Mouse (Mus musculus) neural tube, embryonic 15.5 days (tissue): ENCODE results near the gene Gm45717. TPM values are rescaled to one million over a fixed set of nuclear protein-coding genes. Genes with fewer than 3 reads are reported as not detected.

Experiments
- ATAC-seq: fragments of 200-750 bp; cut with Nextera tagmentation; 2 replicates; pipeline ENCODE4 v1.8.0; 2017; ENCODE audit warnings: mild to moderate bottlenecking, moderate TSS enrichment, moderate library complexity; ENCODE audit not compliant: low FRiP score
- H3K27ac ChIP-seq: fragments of 300-500 bp; sonication (generic); replicated peaks from 2 replicates; pipeline ENCODE4 v1.5.1; 2015; ENCODE audit warnings: mild to moderate bottlenecking, inconsistent platforms
- H3K27me3 ChIP-seq: fragments of 300-500 bp; sonication (generic); replicated peaks from 2 replicates; pipeline ENCODE4 v1.6.1; 2015; ENCODE audit warnings: inconsistent platforms
- H3K36me3 ChIP-seq: fragments of 300-500 bp; sonication (generic); 2 replicates; pipeline ENCODE4 v1.6.1; 2015; ENCODE audit warnings: inconsistent platforms
- H3K4me1 ChIP-seq: fragments of 300-500 bp; sonication (generic); 2 replicates; pipeline ENCODE4 v1.6.1; 2015; ENCODE audit warnings: inconsistent platforms
- H3K4me2 ChIP-seq: fragments of 300-500 bp; sonication (generic); 2 replicates; pipeline ENCODE4 v1.6.1; 2015; ENCODE audit warnings: inconsistent platforms, mild to moderate bottlenecking, moderate library complexity
- H3K4me3 ChIP-seq: fragments of 300-500 bp; sonication (generic); replicated peaks from 2 replicates; pipeline ENCODE4 v1.5.1; 2015; ENCODE audit warnings: mild to moderate bottlenecking, inconsistent platforms
- H3K9ac ChIP-seq: fragments of 300-500 bp; sonication (generic); replicated peaks from 2 replicates; pipeline ENCODE4 v1.6.1; 2015; ENCODE audit warnings: mild to moderate bottlenecking, inconsistent platforms
- H3K9me3 ChIP-seq: fragments of 300-500 bp; sonication (generic); replicated peaks from 2 replicates; pipeline ENCODE4 v1.6.1; 2016; ENCODE audit warnings: inconsistent platforms
- WGBS: fragments of 180-500 bp; shearing (Covaris S2); methylation state at CpG from one replicate; pipeline ENCODE4 v1.1.7; 2015; ENCODE audit warnings: mixed read lengths; 5-methylcytosine and 5-hydroxymethylcytosine counted together
- polyA plus RNA-seq: library from polyadenylated mRNA; unstranded; fragments of >200 nt; fragmentation: Nextera tagmentation; extraction: Ambion mirVana; gene quantifications from 2 replicates; pipeline ENCODE4 v1.2.1, GENCODE M21; 2015

Gene Gm45717
- polyA plus RNA-seq, 1 experiment from 2014 or later: not detected

- ATAC-seq: no peak
- 52% methylated on average over 16 of the region's 16 CpGs for WGBS
These were observed 5.8 kb downstream of the Gm45717 start, which contains the start of gene Ifitm5 for GRCm38 (mm10) chr7:140949824-140950530. Ifitm5 (minus strand) TSS chr7:140950291.

GRCm38 (mm10) chr7:140949255-140949654, 6.5 kb downstream of the Gm45717 start:
- Histone ChIP-seq H3K27me3 (no peaks in the 10 kb centered on the region), H3K4me3 (no peak overlapping the region), H3K9me3 (no peaks in the 10 kb centered on the region), H3K27ac (no peak overlapping the region), H3K4me1 (peaks cover 14% of the 10 kb centered on the region; the same call in 1 of the 2 replicates), H3K9ac (no peak overlapping the region), H3K36me3 (no peaks in the 10 kb centered on the region), H3K4me2 (no peak overlapping the region)
- no peak for ATAC-seq
- WGBS: 92% methylated on average over 6 of the region's 6 CpGs

More at GRCm38 (mm10) chr7:140949824-140950530, 5.8 kb downstream of the Gm45717 start, which contains the start of gene Ifitm5:
- Histone ChIP-seq H3K4me3 (no peak within 1 kb of the TSS), H3K4me2 (no peak within 1 kb of the TSS), H3K27ac (peak within 1 kb of the TSS; percentile 35; the same call in 1 of the 2 replicates), H3K9me3 (no peaks in the 10 kb centered on the region), H3K36me3 (no peaks in the 10 kb centered on the region), H3K4me1 (peaks cover 18% of the 10 kb centered on the region; the same call in 1 of the 2 replicates), H3K27me3 (no peaks in the 10 kb centered on the region), H3K9ac (no peak within 1 kb of the TSS)

GRCm38 (mm10) chr7:140948161-140948560, 7.6 kb downstream of the Gm45717 start:
- Histone ChIP-seq H3K27ac (no peak overlapping the region), H3K4me3 (no peak overlapping the region), H3K36me3 (no peaks in the 10 kb centered on the region), H3K4me2 (no peak overlapping the region), H3K4me1 (peaks cover 10% of the 10 kb centered on the region; the same call in 1 of the 2 replicates), H3K27me3 (no peaks in the 10 kb centered on the region), H3K9ac (no peak overlapping the region), H3K9me3 (no peaks in the 10 kb centered on the region)
- no peak for ATAC-seq
- 88% methylated on average over 8 of the region's 8 CpGs for WGBS

GRCm38 (mm10) chr7:140946980-140947379, 8.8 kb downstream of the Gm45717 start:
- no peaks in the 10 kb centered on the region for H3K27me3 ChIP-seq
- H3K4me2 ChIP-seq: no peak overlapping the region
- no peak overlapping the region for H3K27ac ChIP-seq
- H3K4me3 ChIP-seq: no peak overlapping the region
- H3K36me3 ChIP-seq: no peaks in the 10 kb centered on the region
- peaks cover 13% of the 10 kb centered on the region; the same call in 1 of the 2 replicates for H3K4me1 ChIP-seq
- 76% methylated on average over 7 of the region's 7 CpGs for WGBS
- no peaks in the 10 kb centered on the region for H3K9me3 ChIP-seq
- H3K9ac ChIP-seq: no peak overlapping the region
- no peak for ATAC-seq

GRCm38 (mm10) chr7:140946311-140946710, 9.4 kb downstream of the Gm45717 start:
- H3K9me3 ChIP-seq: no peaks in the 10 kb centered on the region
- no peaks in the 10 kb centered on the region for H3K27me3 ChIP-seq
- H3K4me1 ChIP-seq: peaks cover 17% of the 10 kb centered on the region
- 90% methylated on average over 10 of the region's 10 CpGs for WGBS
- H3K4me2 ChIP-seq: no peak overlapping the region
- H3K27ac ChIP-seq: no peak overlapping the region
- no peak for ATAC-seq
- no peaks in the 10 kb centered on the region for H3K36me3 ChIP-seq
- H3K9ac ChIP-seq: no peak overlapping the region
- H3K4me3 ChIP-seq: no peak overlapping the region

- no peak overlapping the region for H3K27ac ChIP-seq
- H3K9ac ChIP-seq: no peak overlapping the region
- H3K4me1 ChIP-seq: peaks cover 15% of the 10 kb centered on the region
- H3K36me3 ChIP-seq: no peaks in the 10 kb centered on the region
- H3K27me3 ChIP-seq: no peaks in the 10 kb centered on the region
- no peak overlapping the region for H3K4me3 ChIP-seq
- no peaks in the 10 kb centered on the region for H3K9me3 ChIP-seq
- no peak for ATAC-seq
- no peak overlapping the region for H3K4me2 ChIP-seq
- 93% methylated on average over 5 of the region's 5 CpGs for WGBS
These were observed 10.5 kb downstream of the Gm45717 start for GRCm38 (mm10) chr7:140945247-140945646.

GRCm38 (mm10) chr7:140944236-140944635, 11.5 kb downstream of the Gm45717 start:
- H3K36me3 ChIP-seq: no peaks in the 10 kb centered on the region
- H3K4me2 ChIP-seq: no peak overlapping the region
- no peak overlapping the region for H3K9ac ChIP-seq
- H3K9me3 ChIP-seq: no peaks in the 10 kb centered on the region
- no peak overlapping the region for H3K4me3 ChIP-seq
- no peaks in the 10 kb centered on the region for H3K27me3 ChIP-seq
- H3K4me1 ChIP-seq: peaks cover 25% of the 10 kb centered on the region
- 92% methylated on average over 7 of the region's 7 CpGs for WGBS
- no peak for ATAC-seq
- no peak overlapping the region for H3K27ac ChIP-seq

GRCm38 (mm10) chr7:140943356-140943755, 12.4 kb downstream of the Gm45717 start:
- no peak for ATAC-seq
- H3K27me3 ChIP-seq: no peaks in the 10 kb centered on the region
- no peak overlapping the region for H3K4me3 ChIP-seq
- 83% methylated on average over 4 of the region's 4 CpGs for WGBS
- no peaks in the 10 kb centered on the region for H3K36me3 ChIP-seq
- no peak overlapping the region for H3K4me2 ChIP-seq
- no peaks in the 10 kb centered on the region for H3K9me3 ChIP-seq
- no peak overlapping the region for H3K27ac ChIP-seq
- peaks cover 27% of the 10 kb centered on the region for H3K4me1 ChIP-seq
- no peak overlapping the region for H3K9ac ChIP-seq

GRCm38 (mm10) chr7:140942811-140943210, 12.9 kb downstream of the Gm45717 start:
- H3K27ac ChIP-seq: no peak overlapping the region
- no peak overlapping the region for H3K9ac ChIP-seq
- no peak overlapping the region for H3K4me2 ChIP-seq
- H3K4me3 ChIP-seq: no peak overlapping the region
- H3K27me3 ChIP-seq: no peaks in the 10 kb centered on the region
- 92% methylated on average over 10 of the region's 10 CpGs for WGBS
- no peaks in the 10 kb centered on the region for H3K36me3 ChIP-seq
- no peak for ATAC-seq
- H3K9me3 ChIP-seq: no peaks in the 10 kb centered on the region
- peaks cover 27% of the 10 kb centered on the region for H3K4me1 ChIP-seq

- peaks cover 27% of the 10 kb centered on the region for H3K4me1 ChIP-seq
- H3K27me3 ChIP-seq: no peaks in the 10 kb centered on the region
- peak overlapping the region; percentile 77 for H3K27ac ChIP-seq
- no peaks in the 10 kb centered on the region for H3K36me3 ChIP-seq
- no peak for ATAC-seq
- H3K9me3 ChIP-seq: no peaks in the 10 kb centered on the region
- peak overlapping the region; percentile 42 for H3K4me3 ChIP-seq
- 0 out of 2 replicates have a peak overlapping the region, but pooled peaks have one; percentile 40 for H3K9ac ChIP-seq
- peak overlapping the region; percentile 58 for H3K4me2 ChIP-seq
- WGBS: 67% methylated on average over 9 of the region's 9 CpGs
These were observed 13.4 kb downstream of the Gm45717 start for GRCm38 (mm10) chr7:140942341-140942740.

- Histone ChIP-seq H3K36me3 (no peaks in the 10 kb centered on the region), H3K9ac (peak within 1 kb of the TSS; percentile 40), H3K4me1 (peaks cover 27% of the 10 kb centered on the region), H3K27me3 (no peaks in the 10 kb centered on the region), H3K4me2 (peak within 1 kb of the TSS; percentile 58), H3K27ac (peak within 1 kb of the TSS; percentile 77), H3K4me3 (peak within 1 kb of the TSS; percentile 42), H3K9me3 (no peaks in the 10 kb centered on the region)
- WGBS: 3% methylated on average over 33 of the region's 33 CpGs
- ATAC-seq: peak; percentile 70
These were observed 14.3 kb downstream of the Gm45717 start, which contains the start of gene Pgghg for GRCm38 (mm10) chr7:140941222-140942051. Pgghg (plus strand) TSS chr7:140941391.
